Mouse (Mus musculus) lung, adult 2 months (tissue): ENCODE data around the gene Gm45140.

ENCODE experiments used
- CTCF ChIP-seq: fragments of 200-500 bp; IDR thresholded peaks from 2 replicates; pipeline ENCODE4 v1.5.1; 2011; ENCODE audit warnings: mild to moderate bottlenecking, low read length, control low read depth; ENCODE audit not compliant: insufficient read depth
- POLR2A ChIP-seq: fragments of 200-500 bp; IDR thresholded peaks from 2 replicates; pipeline ENCODE4 v1.6.1; 2011; ENCODE audit warnings: low read depth, mild to moderate bottlenecking, control low read depth, low read length, borderline replicate concordance; ENCODE audit errors: extremely low read depth

DNA sequence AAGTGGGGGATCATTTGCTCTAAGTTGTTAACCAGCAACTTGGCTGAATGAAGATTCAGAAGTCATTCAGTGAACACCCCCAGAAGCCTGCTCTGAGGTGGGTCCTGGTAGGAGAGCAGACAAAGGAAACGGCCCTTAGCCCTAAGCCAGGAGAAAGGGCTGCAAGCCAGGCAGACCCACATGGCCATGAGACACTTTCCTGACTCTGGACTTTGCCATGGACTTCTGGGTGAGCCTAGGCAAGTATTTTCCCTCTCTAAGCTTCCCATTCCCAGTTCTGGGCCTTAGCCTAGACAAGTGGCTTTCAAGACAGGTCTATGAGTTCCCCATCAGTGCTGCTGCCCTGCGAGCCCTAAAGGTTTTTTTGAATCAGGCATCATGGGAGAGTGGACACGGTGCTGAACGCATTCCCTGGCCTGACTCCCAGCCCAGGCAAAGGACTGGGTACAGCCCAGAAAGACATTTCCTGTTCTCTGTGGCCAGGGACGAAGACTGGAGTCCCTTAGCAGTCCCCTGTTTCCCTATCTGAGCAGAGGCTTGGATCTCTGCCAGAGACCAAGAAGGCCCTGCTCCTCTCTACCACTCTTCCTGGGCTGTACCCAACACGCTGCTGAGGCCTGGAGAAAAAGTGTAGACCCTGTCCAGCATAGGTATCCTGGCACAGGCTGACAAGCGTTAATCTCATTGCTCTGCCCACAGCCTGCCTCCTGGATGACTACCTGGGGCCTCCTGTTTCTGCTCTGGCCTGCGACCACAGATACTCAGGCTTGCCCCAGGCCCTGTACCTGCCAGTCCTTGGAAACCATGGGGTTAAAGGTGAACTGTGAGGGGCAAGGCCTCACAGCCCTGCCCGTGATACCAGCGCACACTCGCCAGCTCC is 57.1 kb downstream of the Gm45140 start:
- TF ChIP-seq POLR2A (no peak), CTCF (no peak)
